Mouse (Mus musculus): ENCODE measurements around the gene Nudc. TPM values are rescaled to one million over a fixed set of nuclear protein-coding genes. Genes with fewer than 3 reads are reported as not detected.

The Nudc gene
- polyA plus RNA-seq (2012; rRNA removed) (64.5 and 124 TPM in 2 replicates), polyA plus RNA-seq (2014; fragmentation: Nextera tagmentation; extraction: Ambion mirVana) (88.2 and 101 TPM in 2 replicates)

DNA sequence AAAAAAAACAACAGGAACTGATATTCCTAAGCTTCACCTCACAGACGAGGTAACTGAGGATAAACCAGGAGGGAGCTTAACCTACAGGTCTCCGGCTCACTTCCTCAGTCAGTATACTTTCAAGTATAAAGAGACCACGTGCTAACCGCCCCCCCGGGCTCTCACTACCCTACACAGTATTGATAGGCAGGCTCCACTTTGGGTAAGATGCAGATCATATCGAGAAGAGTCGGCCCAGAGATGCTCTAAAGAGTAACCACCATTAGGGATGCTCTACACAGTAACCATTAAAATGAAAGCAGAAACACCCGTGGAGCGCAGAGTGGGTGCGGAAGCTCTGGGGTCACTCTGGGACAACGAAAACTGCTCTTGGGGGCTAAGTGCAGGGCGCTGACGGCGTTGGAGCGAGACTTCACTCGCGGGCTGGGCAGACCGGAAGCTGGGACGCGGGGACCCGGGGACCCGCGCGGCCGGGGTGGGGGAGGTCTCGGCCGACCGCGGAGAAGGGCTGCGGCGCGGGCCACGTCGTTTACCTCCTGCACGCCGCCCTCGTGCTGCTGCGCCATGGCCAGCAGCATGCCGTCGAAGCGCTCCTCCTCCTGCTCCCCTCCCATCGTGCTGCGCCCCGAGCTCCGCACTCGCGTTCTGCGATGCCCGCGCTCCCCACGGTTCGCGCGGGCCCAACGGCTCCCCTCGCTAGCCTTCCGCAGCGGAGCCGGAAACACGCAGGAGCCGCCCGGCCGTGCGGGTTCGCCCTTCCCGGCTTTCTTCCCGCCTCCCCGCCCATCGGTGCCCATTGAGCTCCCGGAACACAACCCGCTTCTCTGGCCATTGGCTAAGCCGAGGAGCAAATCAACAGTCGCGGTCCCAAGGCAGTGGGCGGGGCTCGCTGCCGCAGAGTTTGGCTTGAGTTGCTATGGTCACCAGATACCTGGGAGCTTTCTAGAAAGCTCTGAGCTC lies at the start of gene Nudc:
Gene Nudc, minus strand, starts transcription at position 725 of the 960 bp plus-strand sequence.
- peak; percentile 98 for ATAC-seq (ENCODE audit: insufficient read depth)
- peaks cover 4% of the 10 kb centered on the region in 2 experiments; a peak in 2 of 4 replicates for H3K4me1 ChIP-seq (replicated peaks; ENCODE audit: control insufficient read depth in 2 of 2, insufficient read depth in 2 of 2, low read length in 1 of 2)
- peak; percentile 95 to 96 (median 96) for DNase-seq (ENCODE audit: low read depth in 3 of 3, low spot score in 3 of 3)
- peak within 1 kb of the TSS; percentile 76 for H3K4me2 ChIP-seq (ENCODE audit: low read depth)
- TF ChIP-seq CTCF (IDR thresholded peaks at IDR 0.05; ENCODE audit: low read depth) (no peak), EP300 (IDR thresholded peaks at IDR 0.05; ENCODE audit: low read depth) (no peak)
- peak within 1 kb of the TSS; percentile 85 to 87 for H3K4me3 ChIP-seq (ENCODE audit: insufficient read depth in 1 of 2, low read depth in 2 of 2, low read length in 2 of 2)
- H3K9ac ChIP-seq (replicated peaks): peak within 1 kb of the TSS; percentile 65
- peaks cover 5% of the 10 kb centered on the region; the same call in 1 of the 2 replicates for H3K36me3 ChIP-seq (replicated peaks; ENCODE audit: control insufficient read depth, insufficient read depth, low read depth)
- no peaks in the 10 kb centered on the region for H3K27me3 ChIP-seq (ENCODE audit: control insufficient read depth, insufficient read depth, low read length)
- WGBS (ENCODE audit: insufficient replicate concordance): under 1% methylated on average over 77 of the region's 77 CpGs
- H3K27ac ChIP-seq: no peak within 1 kb of the TSS
- no peaks in the 10 kb centered on the region for H3K9me3 ChIP-seq (ENCODE audit: control insufficient read depth, low read length)

GRCm38 (mm10) chr4:133595538-133595937 lies 49.7 kb upstream of the Nudc start:
- Histone ChIP-seq H3K4me2 (ENCODE audit: low read depth) (no peak overlapping the region), H3K4me1 (replicated peaks; ENCODE audit: control insufficient read depth in 2 of 2, insufficient read depth in 2 of 2, low read length in 1 of 2) (peaks cover 10 to 11% of the 10 kb centered on the region in 2 experiments), H3K4me3 (ENCODE audit: insufficient read depth in 1 of 2, low read depth in 2 of 2, low read length in 2 of 2) (no peak overlapping the region), H3K27me3 (ENCODE audit: control insufficient read depth, insufficient read depth, low read length) (peaks cover 13% of the 10 kb centered on the region), H3K36me3 (replicated peaks; ENCODE audit: control insufficient read depth, insufficient read depth, low read depth) (peaks cover 6% of the 10 kb centered on the region; the same call in 1 of the 2 replicates), H3K9me3 (ENCODE audit: control insufficient read depth, low read length) (no peaks in the 10 kb centered on the region), H3K9ac (replicated peaks) (no peak overlapping the region), H3K27ac (no peak overlapping the region)
- 59% methylated on average over 7 of the region's 7 CpGs for WGBS (ENCODE audit: insufficient replicate concordance)
- ATAC-seq (ENCODE audit: insufficient read depth): no peak
- DNase-seq (ENCODE audit: low read depth in 3 of 3, low spot score in 3 of 3): no peak
- no peak for TF ChIP-seq CTCF (IDR thresholded peaks at IDR 0.05; ENCODE audit: low read depth)
- no peak for TF ChIP-seq EP300 (IDR thresholded peaks at IDR 0.05; ENCODE audit: low read depth)

DNA sequence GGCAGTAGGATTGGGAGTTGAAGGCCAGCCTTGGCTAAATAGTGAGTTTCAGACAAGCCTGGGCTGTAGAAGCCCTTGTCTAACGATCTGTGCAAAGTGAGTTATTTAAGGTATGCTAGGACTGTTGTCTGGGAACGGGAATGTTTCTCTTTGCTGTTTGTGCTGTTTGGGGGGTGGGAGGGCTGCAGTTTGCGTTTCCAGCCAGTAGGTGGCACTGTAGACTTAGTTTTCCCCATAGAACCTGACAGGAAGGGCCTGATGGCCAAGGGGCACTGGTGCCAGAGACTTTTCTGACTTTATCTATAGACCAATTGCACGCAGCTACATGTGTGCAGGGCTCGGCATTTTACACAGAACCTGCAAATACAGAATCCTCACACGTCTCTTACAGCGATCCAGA lies 46.8 kb upstream of the Nudc start:
- Histone ChIP-seq H3K27me3 (ENCODE audit: control insufficient read depth, insufficient read depth, low read length) (no peaks in the 10 kb centered on the region), H3K27ac (no peak overlapping the region), H3K9me3 (ENCODE audit: control insufficient read depth, low read length) (no peaks in the 10 kb centered on the region), H3K4me2 (ENCODE audit: low read depth) (no peak overlapping the region), H3K9ac (replicated peaks) (no peak overlapping the region), H3K4me1 (replicated peaks; ENCODE audit: control insufficient read depth in 2 of 2, insufficient read depth in 2 of 2, low read length in 1 of 2) (0 out of 4 replicates have a peak, but pooled peaks cover 0 to 2% of the 10 kb centered on the region in 2 experiments), H3K4me3 (ENCODE audit: insufficient read depth in 1 of 2, low read depth in 2 of 2, low read length in 2 of 2) (no peak overlapping the region), H3K36me3 (replicated peaks; ENCODE audit: control insufficient read depth, insufficient read depth, low read depth) (peaks cover 6% of the 10 kb centered on the region; the same call in 1 of the 2 replicates)
- no peak for TF ChIP-seq EP300 (IDR thresholded peaks at IDR 0.05; ENCODE audit: low read depth)
- TF ChIP-seq CTCF (IDR thresholded peaks at IDR 0.05; ENCODE audit: low read depth): peak; percentile 94
- DNase-seq (ENCODE audit: low read depth in 3 of 3, low spot score in 3 of 3) (peak in 1 of 3 experiments; percentile 51), ATAC-seq (ENCODE audit: insufficient read depth) (no peak)
- 22% methylated on average over 7 of the region's 7 CpGs for WGBS (ENCODE audit: insufficient replicate concordance)

DNA sequence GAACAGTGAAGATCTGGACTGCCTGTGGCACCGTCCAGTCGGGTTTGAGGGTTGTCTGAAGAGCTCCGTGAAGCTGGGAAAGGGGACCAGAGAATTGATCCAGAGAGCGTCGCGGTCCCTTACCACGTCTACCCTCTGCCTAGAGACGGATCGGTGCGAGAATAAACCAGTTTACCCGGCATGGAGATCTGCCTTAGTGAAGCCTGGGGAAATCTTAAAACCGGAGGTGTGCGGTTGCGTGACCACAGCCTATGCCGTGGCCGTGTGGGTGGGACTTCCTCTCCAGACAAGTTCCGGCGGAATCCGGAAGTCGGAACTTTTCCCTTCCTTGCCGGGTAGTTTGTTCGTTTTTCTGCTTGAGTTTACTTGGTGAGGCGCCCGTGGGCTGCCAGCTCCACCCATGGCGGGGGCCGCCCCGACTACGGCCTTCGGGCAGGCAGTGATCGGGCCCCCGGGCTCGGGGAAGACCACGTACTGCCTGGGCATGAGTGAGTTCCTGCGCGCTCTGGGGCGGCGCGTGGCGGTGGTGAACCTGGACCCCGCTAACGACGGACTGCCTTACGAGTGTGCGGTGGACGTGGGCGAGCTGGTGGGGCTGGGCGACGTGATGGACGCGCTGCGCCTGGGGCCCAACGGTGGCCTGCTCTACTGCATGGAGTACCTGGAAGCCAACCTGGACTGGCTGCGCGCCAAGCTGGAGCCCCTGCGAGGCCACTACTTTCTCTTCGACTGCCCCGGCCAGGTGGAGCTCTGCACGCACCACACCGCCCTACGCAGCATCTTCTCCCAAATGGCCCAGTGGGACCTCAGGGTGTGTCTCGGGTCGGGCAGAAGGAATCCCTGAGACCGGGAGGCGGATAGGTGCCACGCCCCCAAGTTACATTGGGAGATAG lies 38.5 kb upstream of the Nudc start, which contains the start of gene Gpn2:
Gene Gpn2, plus strand, starts transcription at position 304 of the 893 bp plus-strand sequence.
- H3K4me2 ChIP-seq (ENCODE audit: low read depth): peak within 1 kb of the TSS; percentile 82
- H3K36me3 ChIP-seq (replicated peaks; ENCODE audit: control insufficient read depth, insufficient read depth, low read depth): no peaks in the 10 kb centered on the region; the same call in none of the 2 replicates
- DNase-seq (ENCODE audit: low read depth in 3 of 3, low spot score in 3 of 3) (peak; percentile 72 to 73 (median 73)), ATAC-seq (ENCODE audit: insufficient read depth) (peak; percentile 83)
- H3K4me1 ChIP-seq (replicated peaks; ENCODE audit: control insufficient read depth in 2 of 2, insufficient read depth in 2 of 2, low read length in 1 of 2): peaks cover 5 to 8% of the 10 kb centered on the region in 2 experiments; a peak in 3 of 4 replicates
- no peak for TF ChIP-seq EP300 (IDR thresholded peaks at IDR 0.05; ENCODE audit: low read depth)
- TF ChIP-seq CTCF (IDR thresholded peaks at IDR 0.05; ENCODE audit: low read depth): no peak
- H3K9me3 ChIP-seq (ENCODE audit: control insufficient read depth, low read length): no peaks in the 10 kb centered on the region
- H3K27ac ChIP-seq: peak within 1 kb of the TSS; percentile 11; the same call in 1 of the 2 replicates
- H3K9ac ChIP-seq (replicated peaks): peak within 1 kb of the TSS; percentile 64
- no peaks in the 10 kb centered on the region for H3K27me3 ChIP-seq (ENCODE audit: control insufficient read depth, insufficient read depth, low read length)
- H3K4me3 ChIP-seq (ENCODE audit: insufficient read depth in 1 of 2, low read depth in 2 of 2, low read length in 2 of 2): peak within 1 kb of the TSS; percentile 72 to 82
- WGBS (ENCODE audit: insufficient replicate concordance): 2% methylated on average over 62 of the region's 65 CpGs
